Mouse (Mus musculus) C2C12 (cell line): ENCODE data around the gene Dennd2a. TPM values are rescaled to one million over a fixed set of nuclear protein-coding genes. Genes with fewer than 3 reads are reported as not detected.
A peak's percentile ranks its signal among the peaks of the same experiment; 100 is the strongest.
"Not testable (repeated sequence)": the region's sequence is repeated elsewhere in the genome, so short reads cannot be mapped to it uniquely, and the experiment has no call there.

Source experiments
- H3K27me3 ChIP-seq: one replicate; pipeline ENCODE4 v1.6.1; 2011; ENCODE audit not compliant: control insufficient read depth, insufficient read depth, insufficient read length
- H3K36me3 ChIP-seq: one replicate; pipeline ENCODE4 v1.6.1; 2011; ENCODE audit not compliant: control insufficient read depth, insufficient read depth
- H3K4me3 ChIP-seq: one replicate; pipeline ENCODE4 v1.5.1; 2011; ENCODE audit warnings: mild to moderate bottlenecking, control low read depth; ENCODE audit not compliant: poor library complexity, insufficient read depth, severe bottlenecking
- H3K79me2 ChIP-seq: one replicate; pipeline ENCODE4 v1.6.1; 2011; ENCODE audit not compliant: control insufficient read depth, insufficient read depth
- H3K79me3 ChIP-seq: one replicate; pipeline ENCODE4 v1.6.1; 2011; ENCODE audit warnings: low read depth, control low read depth
- H3ac ChIP-seq: one replicate; pipeline ENCODE3; 2011; ENCODE audit warnings: low read depth; ENCODE audit not compliant: control insufficient read depth, insufficient read length
- CEBPB ChIP-seq: IDR thresholded peaks from one replicate; pipeline ENCODE4 v1.6.1; 2011; ENCODE audit warnings: low read depth, mild to moderate bottlenecking, control low read depth, moderate library complexity
- CTCF ChIP-seq: IDR thresholded peaks from one replicate; pipeline ENCODE4 v1.5.1; 2011; ENCODE audit not compliant: control insufficient read depth, insufficient read depth, insufficient read length
- FOSL1 ChIP-seq: IDR thresholded peaks from one replicate; pipeline ENCODE4 v1.8.0; 2011; ENCODE audit warnings: mild to moderate bottlenecking, low read length; ENCODE audit not compliant: poor library complexity, insufficient read depth, severe bottlenecking
- MAX ChIP-seq: IDR thresholded peaks from one replicate; pipeline ENCODE4 v1.6.1; 2011; ENCODE audit warnings: mild to moderate bottlenecking, control low read depth
- MYOD1 ChIP-seq: IDR thresholded peaks from one replicate; pipeline ENCODE4 v1.6.1; 2011; ENCODE audit warnings: low read depth; ENCODE audit not compliant: control insufficient read depth, insufficient read length
- MYOG ChIP-seq: IDR thresholded peaks from one replicate; pipeline ENCODE4 v1.6.1; 2011; ENCODE audit not compliant: control insufficient read depth, insufficient read length; ENCODE audit errors: extremely low read depth
- USF1 ChIP-seq: IDR thresholded peaks from one replicate; pipeline ENCODE4 v1.6.1; 2011; ENCODE audit warnings: low read depth, mild to moderate bottlenecking, control low read depth, moderate library complexity
- polyA plus RNA-seq: library from polyadenylated mRNA; unstranded; fragments of >200 nt; fragmentation: generic; extraction: Trizol; gene quantifications from one replicate; pipeline ENCODE4 v1.2.1, GENCODE M21; 2012; ENCODE audit warnings: missing spikeins

Dennd2a gene
- polyA plus RNA-seq, 1 experiment = 11.5 TPM

GRCm38 (mm10) chr6:39447429-39448185 is 110.1 kb downstream of the Dennd2a start:
- no peak overlapping the region for H3K4me3 ChIP-seq
- TF ChIP-seq MYOG (no peak), USF1 (no peak), CTCF (no peak), MAX (no peak), FOSL1 (peak; percentile 82), CEBPB (no peak), MYOD1 (peak; percentile 25)
- no peak overlapping the region for H3ac ChIP-seq

GRCm38 (mm10) chr6:39445801-39446572 is 111.7 kb downstream of the Dennd2a start:
- no peaks in the 10 kb centered on the region for H3K79me2 ChIP-seq
- no peaks in the 10 kb centered on the region for H3K36me3 ChIP-seq
- H3K27me3 ChIP-seq = no peaks in the 10 kb centered on the region
- no peaks in the 10 kb centered on the region for H3K79me3 ChIP-seq
- no peak overlapping the region for H3ac ChIP-seq
- no peak overlapping the region for H3K4me3 ChIP-seq
- TF ChIP-seq USF1 = no peak
- no peak for TF ChIP-seq MYOD1
- no peak for TF ChIP-seq CEBPB
- no peak for TF ChIP-seq FOSL1
- no peak for TF ChIP-seq MAX
- no peak for TF ChIP-seq MYOG
- no peak for TF ChIP-seq CTCF

More at GRCm38 (mm10) chr6:39447429-39448185, 110.1 kb downstream of the Dennd2a start:
- no peaks in the 10 kb centered on the region for H3K36me3 ChIP-seq
- no peaks in the 10 kb centered on the region for H3K79me2 ChIP-seq
- no peaks in the 10 kb centered on the region for H3K79me3 ChIP-seq
- H3K27me3 ChIP-seq = no peaks in the 10 kb centered on the region

GRCm38 (mm10) chr6:39442786-39443287 is 114.8 kb downstream of the Dennd2a start:
- Histone ChIP-seq H3K27me3 (no peaks in the 10 kb centered on the region), H3ac (no peak overlapping the region), H3K79me2 (no peaks in the 10 kb centered on the region), H3K79me3 (no peaks in the 10 kb centered on the region), H3K36me3 (no peaks in the 10 kb centered on the region), H3K4me3 (no peak overlapping the region)
- TF ChIP-seq FOSL1 (no peak), MAX (no peak), CTCF (no peak), MYOG (no peak), USF1 (no peak), CEBPB (no peak), MYOD1 (no peak)

- Histone ChIP-seq H3K36me3 (no peaks in the 10 kb centered on the region), H3ac (no peak overlapping the region), H3K79me2 (no peaks in the 10 kb centered on the region), H3K27me3 (no peaks in the 10 kb centered on the region), H3K79me3 (no peaks in the 10 kb centered on the region), H3K4me3 (no peak overlapping the region)
- TF ChIP-seq CEBPB (no peak), MYOD1 (no peak), MAX (no peak), CTCF (no peak), MYOG (no peak), FOSL1 (no peak), USF1 (no peak)
Observed at GRCm38 (mm10) chr6:39440207-39440606, 117.5 kb downstream of the Dennd2a start.

GRCm38 (mm10) chr6:39437519-39437918 is 120.1 kb downstream of the Dennd2a start:
- H3K79me2 ChIP-seq, H3K36me3 ChIP-seq, H3K27me3 ChIP-seq, H3K79me3 ChIP-seq, H3K4me3 ChIP-seq, H3ac ChIP-seq: not testable (repeated sequence)
